Mouse (Mus musculus) kidney, postnatal 0 days (tissue): ENCODE measurements around the gene Gabpb1. TPM values are rescaled to one million over a fixed set of nuclear protein-coding genes. Genes with fewer than 3 reads are reported as not detected.

Source experiments
- ATAC-seq: fragments of 200-750 bp; cut with Nextera tagmentation; replicated peaks from 2 replicates; pipeline ENCODE4 v1.8.0; 2017; ENCODE audit warnings: low read depth, moderate number of reproducible peaks, moderate TSS enrichment, moderate library complexity; ENCODE audit not compliant: low FRiP score
- DNase-seq: peaks from one replicate; pipeline ENCODE4 v3.0.0-alpha.2; 2016; ENCODE audit warnings: low spot score
- H3K27ac ChIP-seq: fragments of 300-500 bp; sonication (generic); 2 replicates; pipeline ENCODE4 v1.5.1; 2014; ENCODE audit warnings: mild to moderate bottlenecking
- H3K27me3 ChIP-seq: fragments of 300-500 bp; sonication (generic); 2 replicates; pipeline ENCODE4 v1.6.1; 2014; ENCODE audit warnings: low read length, mixed read lengths; ENCODE audit not compliant: insufficient read depth
- H3K36me3 ChIP-seq: fragments of 300-500 bp; sonication (generic); 2 replicates; pipeline ENCODE4 v1.6.1; 2014; ENCODE audit warnings: low read length, mixed read lengths; ENCODE audit not compliant: insufficient read depth
- H3K4me1 ChIP-seq: fragments of 300-500 bp; sonication (generic); replicated peaks from 2 replicates; pipeline ENCODE4 v1.6.1; 2014; ENCODE audit warnings: antibody characterized with exemption, low read length, mixed read lengths; ENCODE audit not compliant: insufficient read depth
- H3K4me2 ChIP-seq: fragments of 300-500 bp; sonication (generic); 2 replicates; pipeline ENCODE4 v1.6.1; 2014; ENCODE audit warnings: mild to moderate bottlenecking, low read length, moderate library complexity, mixed read lengths
- H3K4me3 ChIP-seq: fragments of 300-500 bp; sonication (generic); replicated peaks from 2 replicates; pipeline ENCODE4 v1.5.1; 2014; ENCODE audit warnings: low read depth, low read length
- H3K9ac ChIP-seq: fragments of 300-500 bp; sonication (generic); 2 replicates; pipeline ENCODE4 v1.6.1; 2014; ENCODE audit warnings: low read depth, low read length
- H3K9me3 ChIP-seq: fragments of 300-500 bp; sonication (generic); replicated peaks from 2 replicates; pipeline ENCODE4 v1.6.1; 2016; ENCODE audit warnings: low read length, inconsistent platforms, mixed read lengths
- CTCF ChIP-seq: IDR thresholded peaks from 2 replicates; pipeline ENCODE4 v1.5.1; 2016; ENCODE audit warnings: antibody characterized with exemption, low read depth, mild to moderate bottlenecking, moderate library complexity
- WGBS: fragments of 180-500 bp; shearing (Covaris S2); extraction: QIAGEN DNeasy Blood & Tissue Kit; methylation state at CpG from one replicate; pipeline ENCODE4 v1.1.7; 2014; 5-methylcytosine and 5-hydroxymethylcytosine counted together
- polyA plus RNA-seq: library from polyadenylated mRNA; unstranded; fragments of >200 nt; fragmentation: Nextera tagmentation; extraction: Ambion mirVana; gene quantifications from 2 replicates; pipeline ENCODE4 v1.2.1, GENCODE M21; 2015

The Gabpb1 gene
- polyA plus RNA-seq, 1 experiment from 2014 or later, result 36.7 TPM

DNA sequence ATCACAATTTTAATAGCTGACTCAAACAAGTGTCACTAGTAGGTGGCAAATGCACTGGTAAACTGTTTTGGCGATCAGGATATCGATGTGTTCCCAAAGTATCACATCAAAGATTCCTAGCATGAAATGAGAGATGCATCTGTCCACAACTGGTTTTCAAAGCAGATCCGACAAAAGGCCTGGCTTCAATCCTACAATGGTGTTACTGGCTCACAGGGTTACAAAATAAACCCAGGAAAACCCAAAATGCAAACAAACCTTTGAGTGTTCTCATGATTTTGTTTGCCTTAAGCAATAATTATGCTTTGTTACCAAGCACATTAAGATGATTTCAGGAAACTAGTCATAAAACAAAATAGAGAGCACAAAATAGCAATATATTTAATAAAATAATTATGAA is 28.4 kb downstream of the Gabpb1 start:
- DNase-seq, result no peak
- Histone ChIP-seq H3K27ac (no peak overlapping the region), H3K4me2 (no peak overlapping the region), H3K4me1 (no peaks in the 10 kb centered on the region), H3K9ac (no peak overlapping the region), H3K27me3 (no peaks in the 10 kb centered on the region), H3K36me3 (peaks cover 33% of the 10 kb centered on the region), H3K4me3 (no peak overlapping the region), H3K9me3 (no peaks in the 10 kb centered on the region)
- TF ChIP-seq CTCF, result no peak
- WGBS, result 88% methylated on average over 3 of the region's 3 CpGs
- no peak for ATAC-seq

DNA sequence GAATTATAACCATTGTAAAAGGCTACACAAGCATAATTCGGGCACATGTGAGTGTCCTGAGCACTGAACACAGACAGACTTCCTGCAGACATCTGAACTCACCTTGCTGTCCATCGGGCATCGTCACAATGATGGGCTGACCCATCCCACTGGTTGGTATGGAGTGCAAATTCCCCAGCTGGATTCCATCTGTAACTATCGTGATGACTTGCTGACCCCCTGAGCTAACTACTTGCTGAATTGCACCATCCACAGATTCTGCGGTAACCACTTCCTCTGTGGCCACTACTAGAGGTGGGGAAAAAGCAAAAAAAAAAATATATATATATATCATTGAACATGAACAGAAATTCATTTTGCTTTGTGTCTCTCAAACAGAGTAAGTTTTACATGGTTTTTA is 29.7 kb downstream of the Gabpb1 start:
- 93% methylated on average over 5 of the region's 5 CpGs for WGBS
- DNase-seq (no peak), ATAC-seq (no peak)
- Histone ChIP-seq H3K27ac (no peak overlapping the region), H3K4me1 (no peaks in the 10 kb centered on the region), H3K4me2 (no peak overlapping the region), H3K4me3 (no peak overlapping the region), H3K36me3 (peaks cover 34% of the 10 kb centered on the region), H3K9me3 (no peaks in the 10 kb centered on the region), H3K27me3 (no peaks in the 10 kb centered on the region), H3K9ac (no peak overlapping the region)
- TF ChIP-seq CTCF, result no peak

DNA sequence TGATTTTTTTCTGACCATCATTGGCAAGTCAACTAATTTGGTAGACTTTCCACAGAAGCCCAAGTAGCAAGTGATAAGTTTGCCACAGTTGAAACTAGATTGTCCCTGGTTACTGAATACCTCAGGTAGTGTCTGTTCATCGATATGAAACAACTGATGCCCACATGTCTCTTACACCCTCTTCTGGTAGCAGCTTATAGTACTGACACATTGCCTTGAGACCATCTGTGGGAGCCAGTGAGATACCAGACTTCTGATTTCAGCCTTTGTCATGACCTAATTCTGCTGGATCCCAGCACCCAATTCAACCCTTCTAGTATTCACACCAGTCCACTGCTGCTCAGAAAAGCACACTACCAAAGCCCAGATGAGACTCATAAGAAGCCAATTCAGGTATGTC is 31.4 kb downstream of the Gabpb1 start:
- Histone ChIP-seq H3K4me2 (no peak overlapping the region), H3K27me3 (no peaks in the 10 kb centered on the region), H3K9ac (no peak overlapping the region), H3K4me3 (no peak overlapping the region), H3K36me3 (peaks cover 45% of the 10 kb centered on the region), H3K27ac (no peak overlapping the region), H3K9me3 (no peaks in the 10 kb centered on the region), H3K4me1 (no peaks in the 10 kb centered on the region)
- 83% methylated on average over 1 of the region's 1 CpGs for WGBS
- TF ChIP-seq CTCF, result peak; percentile 34; the same call in 1 of the 2 replicates
- ATAC-seq (no peak), DNase-seq (no peak)

DNA sequence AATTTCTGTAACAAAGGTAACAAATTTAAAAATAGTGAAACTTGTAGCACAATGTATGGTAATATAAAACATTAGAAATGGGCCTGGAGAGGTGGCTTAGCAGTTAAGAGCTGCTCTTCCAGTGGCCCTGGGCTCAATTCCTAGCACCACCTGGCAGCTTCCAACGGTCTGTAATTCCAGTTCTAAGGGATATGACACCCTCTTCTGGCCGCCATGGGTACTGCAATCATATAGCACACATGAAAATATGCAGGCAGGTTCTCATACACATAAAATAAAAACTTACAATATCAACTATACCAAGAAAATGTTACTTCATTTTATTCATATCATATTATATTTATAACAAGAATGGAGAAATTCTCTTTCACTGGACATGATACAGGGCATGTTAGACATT is 35.8 kb downstream of the Gabpb1 start:
- no peak for ATAC-seq

DNA sequence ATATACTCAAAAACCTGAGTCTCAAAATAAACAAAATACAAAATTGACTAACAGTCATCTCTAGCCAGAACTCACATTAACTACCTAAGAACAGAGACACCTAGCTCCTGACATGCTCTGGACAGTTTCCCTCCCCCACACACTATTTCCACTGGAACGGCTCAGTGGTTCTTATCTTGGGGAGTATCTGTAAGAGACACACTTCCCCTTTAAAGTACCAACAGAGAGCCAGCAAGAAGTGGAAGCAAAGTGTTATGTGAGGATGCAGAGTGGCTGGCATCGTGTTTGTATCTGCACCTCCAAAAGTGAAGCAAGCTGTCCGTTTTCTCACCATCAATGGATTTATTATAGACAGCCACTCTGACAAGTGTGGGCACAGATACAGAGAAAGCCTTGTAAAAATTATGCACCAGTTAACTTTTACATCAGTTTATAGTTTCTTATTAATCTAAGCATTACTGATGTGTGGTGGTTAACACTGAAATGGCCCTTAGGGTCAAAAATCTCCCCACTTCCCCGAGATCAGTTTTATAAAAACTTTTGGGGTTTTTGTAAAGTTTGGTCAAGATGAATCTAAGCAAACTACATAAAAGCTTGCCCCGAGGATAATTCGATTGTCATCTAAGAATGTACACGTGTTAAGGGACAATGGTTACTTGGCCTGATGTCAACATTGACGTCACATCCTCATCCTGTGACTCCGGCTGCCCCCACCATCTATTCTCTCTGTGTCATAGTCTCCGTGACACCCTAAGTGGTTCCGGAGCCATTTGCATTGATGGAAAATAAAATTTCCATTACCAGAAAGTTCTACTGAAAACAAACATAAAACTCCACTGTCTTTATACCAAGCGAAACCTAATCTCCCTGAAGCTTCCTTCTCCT is 40.0 kb downstream of the Gabpb1 start:
- WGBS, result 51% methylated on average over 12 of the region's 12 CpGs
- no peak for ATAC-seq

More for the DNA sequence above, 35.8 kb downstream of the Gabpb1 start:
- Histone ChIP-seq H3K9ac (no peak overlapping the region), H3K4me1 (no peaks in the 10 kb centered on the region), H3K36me3 (peaks cover 34% of the 10 kb centered on the region), H3K27ac (no peak overlapping the region), H3K9me3 (no peaks in the 10 kb centered on the region), H3K4me3 (no peak overlapping the region), H3K27me3 (no peaks in the 10 kb centered on the region), H3K4me2 (no peak overlapping the region)
- WGBS, result 92% methylated on average over 2 of the region's 2 CpGs
- no peak; the same call in 1 of the 2 replicates for TF ChIP-seq CTCF
- DNase-seq, result no peak

DNA sequence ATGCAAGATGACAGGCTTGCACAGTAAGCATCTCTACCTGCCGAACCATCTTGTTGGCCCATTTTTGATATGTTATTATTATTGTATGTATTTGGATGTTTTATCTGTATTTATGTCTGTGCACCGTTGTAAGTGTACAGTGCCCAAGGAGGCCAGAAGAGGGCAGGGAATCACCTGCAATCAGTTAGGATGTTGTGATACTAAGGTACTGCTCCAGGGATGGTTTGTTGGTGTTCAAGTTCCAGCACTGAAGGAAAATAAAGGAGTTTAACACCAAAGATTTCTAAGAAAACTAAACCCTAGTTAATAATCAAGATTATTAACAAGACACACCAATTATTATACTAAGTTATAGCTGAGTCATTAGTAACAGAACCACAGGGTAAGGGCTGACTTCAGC is 43.0 kb downstream of the Gabpb1 start:
- peak; percentile 66 for ATAC-seq
- H3K4me1 ChIP-seq, result no peaks in the 10 kb centered on the region
- no peak overlapping the region for H3K9ac ChIP-seq
- peak; percentile 13 for DNase-seq
- H3K4me2 ChIP-seq, result no peak overlapping the region
- no peaks in the 10 kb centered on the region for H3K9me3 ChIP-seq
- H3K36me3 ChIP-seq, result peaks cover 5% of the 10 kb centered on the region; the same call in 1 of the 2 replicates
- H3K4me3 ChIP-seq, result no peak overlapping the region
- TF ChIP-seq CTCF, result peak; percentile 49; the same call in 1 of the 2 replicates
- H3K27ac ChIP-seq, result no peak overlapping the region
- WGBS, result 83% methylated on average over 2 of the region's 2 CpGs
- H3K27me3 ChIP-seq, result no peaks in the 10 kb centered on the region

More for the DNA sequence above, 40.0 kb downstream of the Gabpb1 start:
- Histone ChIP-seq H3K36me3 (peaks cover 19% of the 10 kb centered on the region; the same call in 1 of the 2 replicates), H3K27ac (peak overlapping the region; percentile 22; the same call in 1 of the 2 replicates), H3K4me1 (no peaks in the 10 kb centered on the region), H3K4me2 (no peak overlapping the region), H3K4me3 (no peak overlapping the region), H3K9ac (no peak overlapping the region), H3K27me3 (no peaks in the 10 kb centered on the region), H3K9me3 (no peaks in the 10 kb centered on the region)
- DNase-seq, result peak; percentile 46
- no peak for TF ChIP-seq CTCF
